Comparison of ENCODE assay signal across 11 mouse cellular contexts in genomic region chr11:19714211-19714610, GRCm38 (mm10).
DNase-seq lines count a peak whose midpoint lies in the region; ATAC-seq and TF ChIP-seq lines count a peak whose summit lies in the region.
"Had no signal": no experiment of that assay in that cellular context is flagged by ENCODE, and none has a peak within 500 bp of the region (broad histone marks: within the 10 kb centered on the region; RNA-seq: fewer than 3 reads in every experiment).

No protein-coding gene starts in this region.

- intact Hi-C loops in gastrocnemius, adult 2 months (cut with DNase I), result loop anchor here (5.0 kb wide), 2 partner anchors 97 to 692 kb away; no protein-coding TSS in a partner anchor

- H3K4me2 ChIP-seq in kidney, embryonic 14.5 days (replicated peaks; ENCODE audit: low read depth, low read length), result no peak overlapping the region
- H3K4me2 ChIP-seq: limb, embryonic 12.5 days had no signal

- TF ChIP-seq CTCF in gastrocnemius, adult 2 months (IDR thresholded peaks at IDR 0.05), result peak; percentile 40

- 0 out of 2 replicates have a peak, but pooled peaks cover 5% of the 10 kb centered on the region for H3K4me1 ChIP-seq in kidney, embryonic 14.5 days (ENCODE audit: control insufficient read depth, insufficient read depth, low read length)

- ATAC-seq in kidney, embryonic 14.5 days (ENCODE audit: low FRiP score, low TSS enrichment), result 0 out of 2 replicates have a peak, but pooled peaks have one; percentile 35

- H3K4me3 ChIP-seq in gastrocnemius, adult 2 months, result peak overlapping the region; percentile 33
- no peak overlapping the region for H3K4me3 ChIP-seq in kidney, embryonic 14.5 days (ENCODE audit: low read length)
- H3K4me3 ChIP-seq: limb, embryonic 12.5 days had no signal

- H3K27me3 ChIP-seq in kidney, embryonic 14.5 days (ENCODE audit: control insufficient read depth, insufficient read depth, low read length), result no peaks in the 10 kb centered on the region

- H3K9me3 ChIP-seq in kidney, embryonic 14.5 days (ENCODE audit: control insufficient read depth, low read length), result no peaks in the 10 kb centered on the region

- WGBS in kidney, embryonic 14.5 days, result 10% methylated on average over 5 of the region's 5 CpGs

- no peaks in the 10 kb centered on the region for H3K36me3 ChIP-seq in kidney, embryonic 14.5 days (ENCODE audit: control insufficient read depth, insufficient read depth, low read length)
- H3K36me3 ChIP-seq: limb, embryonic 12.5 days had no signal

- no peak overlapping the region for H3K9ac ChIP-seq in kidney, embryonic 14.5 days (ENCODE audit: low read depth, low read length)
- H3K9ac ChIP-seq: limb, embryonic 12.5 days had no signal

- no peak for DNase-seq in gastrocnemius, adult 2 months
- no peak for DNase-seq in gastrocnemius, postnatal 10 days
- no peak for DNase-seq in kidney, postnatal 25 days
- peak; percentile 9 for DNase-seq in 416B (ENCODE audit: low read depth)
- peak; percentile 55 for DNase-seq in brain, adult 2 months (ENCODE audit: low read depth, low spot score)
- DNase-seq in ovary, postnatal 36 days (ENCODE audit: low spot score), result no peak
- DNase-seq in layer of hippocampus, adult 8-10 months (ENCODE audit: low spot score in 2 of 2), result no peak
- DNase-seq: cerebellum, adult 9-11 months; kidney, adult 11 months had no signal

- peak overlapping the region; percentile 69 for H3K27ac ChIP-seq in gastrocnemius, adult 2 months
- no peak overlapping the region for H3K27ac ChIP-seq in kidney, embryonic 14.5 days (ENCODE audit: low read depth, low read length)
- H3K27ac ChIP-seq: limb, embryonic 12.5 days had no signal

Comparison
In these comparisons a context has a peak if more than half of its experiments do, and no peak if none do; other contexts are left out.
1. DNase-seq: peak in 416B (single experiment) and brain, adult 2 months (single experiment); none in gastrocnemius, adult 2 months (single experiment), gastrocnemius, postnatal 10 days (single experiment), kidney, postnatal 25 days (0 of 2), ovary, postnatal 36 days (single experiment) and layer of hippocampus, adult 8-10 months (0 of 2).